Mouse (Mus musculus) olfactory bulb, adult 2 months (tissue): Measurements from ENCODE around the gene Atf7.
"Not testable (repeated sequence)": the region's sequence is repeated elsewhere in the genome, so short reads cannot be mapped to it uniquely, and the experiment has no call there.

Experiments used
- CTCF ChIP-seq: fragments of 200-500 bp; IDR thresholded peaks from 2 replicates; pipeline ENCODE4 v1.5.1; 2012; ENCODE audit warnings: low read depth, mild to moderate bottlenecking, low read length, moderate library complexity; ENCODE audit not compliant: insufficient read depth
- POLR2A ChIP-seq: fragments of 200-500 bp; IDR thresholded peaks from 2 replicates; pipeline ENCODE4 v1.6.1; 2012; ENCODE audit warnings: mild to moderate bottlenecking, low read depth, low read length, moderate library complexity; ENCODE audit not compliant: insufficient read depth

- not testable (repeated sequence) for TF ChIP-seq CTCF, POLR2A
These were observed 37.3 kb upstream of the Atf7 start for GRCm38 (mm10) chr15:102662601-102663000.
